Mouse (Mus musculus): Measurements from ENCODE around the gene Abcb7.

Abcb7 gene

DNA sequence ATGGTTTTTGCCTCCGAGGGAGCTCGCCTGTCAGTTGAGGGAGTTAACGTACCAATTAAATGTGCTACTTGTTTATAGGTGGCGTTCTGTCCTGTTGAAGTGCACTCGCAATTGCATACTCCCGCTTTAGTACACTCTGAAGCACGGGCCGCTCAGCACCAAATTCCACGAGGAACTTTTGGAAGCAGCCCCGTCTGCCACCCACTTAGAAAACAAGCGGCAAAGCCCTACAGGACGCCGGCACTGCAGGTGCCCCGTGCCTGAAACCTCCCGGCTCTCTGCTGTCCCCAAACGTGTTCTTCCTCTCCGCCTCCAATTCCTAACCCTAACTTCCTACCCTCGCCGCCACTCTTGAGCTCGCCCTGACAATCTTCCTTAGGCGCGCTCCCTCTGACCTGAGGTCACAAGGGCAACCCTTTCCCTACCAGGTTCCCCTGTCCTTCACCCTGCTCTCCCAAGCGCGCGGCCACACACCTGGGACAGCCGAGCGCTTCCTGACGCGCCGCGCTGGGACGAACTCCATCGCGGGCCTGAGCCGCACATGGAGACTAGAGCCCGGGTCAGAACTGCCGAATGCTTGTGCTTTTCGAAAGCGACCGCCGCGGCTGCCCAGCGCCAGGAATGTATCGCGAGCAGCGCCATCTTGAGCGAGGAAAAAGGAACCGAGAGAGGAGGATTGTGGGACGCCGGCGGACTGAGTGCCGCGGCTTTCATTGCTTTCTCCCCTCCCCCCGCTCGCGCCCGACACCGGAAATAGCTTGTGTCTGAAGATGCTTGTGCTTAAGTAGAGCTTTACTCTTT is at the start of gene Abcb7:
Abcb7 (minus strand) TSS at position 674 of the 801 bp plus-strand sequence.
- DNase-seq (ENCODE audit: low spot score), result peak; percentile 69

DNA sequence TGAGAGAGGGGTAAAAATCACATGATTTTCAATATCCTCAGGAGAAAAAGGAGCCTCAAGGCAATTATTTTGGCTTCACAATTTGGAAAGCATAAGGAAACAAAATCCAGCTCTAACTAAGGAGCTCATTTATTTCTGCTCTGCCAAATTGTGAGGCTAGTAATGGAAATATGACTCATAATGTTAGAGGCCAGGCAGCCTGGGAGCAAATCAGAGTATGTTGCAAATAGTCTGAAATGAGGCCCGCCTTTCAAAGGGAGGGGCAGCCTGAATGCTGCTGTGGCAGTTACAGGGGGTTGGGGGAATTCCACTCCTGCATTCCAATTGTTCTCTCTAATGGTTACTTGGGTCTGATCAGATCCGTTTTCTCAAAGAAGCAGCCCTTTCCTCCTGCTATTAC is 48.1 kb upstream of the Abcb7 start:
- no peak for DNase-seq (ENCODE audit: low spot score)

- no peak for DNase-seq (ENCODE audit: low spot score)
These were observed 38.8 kb upstream of the Abcb7 start for GRCm38 (mm10) chrX:104452433-104452832.

GRCm38 (mm10) chrX:104433456-104433855 is 19.8 kb upstream of the Abcb7 start:
- no peak for DNase-seq (ENCODE audit: low spot score)

DNA sequence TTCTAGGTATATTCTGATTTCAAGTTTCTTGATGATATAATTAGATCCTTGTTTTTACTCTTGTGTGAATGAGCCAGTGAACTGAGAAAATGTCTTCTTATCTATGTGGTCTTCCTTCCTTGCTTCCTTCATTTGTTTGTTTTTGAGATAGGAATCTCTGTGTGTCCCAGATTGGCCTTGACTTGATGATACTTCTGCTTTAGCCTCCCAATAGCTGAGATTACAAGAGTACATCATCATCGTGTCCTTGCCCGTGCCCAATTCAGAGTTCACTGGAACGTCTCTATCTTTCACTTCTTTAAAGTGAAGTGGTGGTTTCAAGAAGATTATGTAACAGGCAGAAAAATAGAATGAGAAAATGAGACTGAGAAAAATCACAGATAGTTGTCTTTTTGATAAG is 14.5 kb upstream of the Abcb7 start:
- no peak for DNase-seq (ENCODE audit: low spot score)

DNA sequence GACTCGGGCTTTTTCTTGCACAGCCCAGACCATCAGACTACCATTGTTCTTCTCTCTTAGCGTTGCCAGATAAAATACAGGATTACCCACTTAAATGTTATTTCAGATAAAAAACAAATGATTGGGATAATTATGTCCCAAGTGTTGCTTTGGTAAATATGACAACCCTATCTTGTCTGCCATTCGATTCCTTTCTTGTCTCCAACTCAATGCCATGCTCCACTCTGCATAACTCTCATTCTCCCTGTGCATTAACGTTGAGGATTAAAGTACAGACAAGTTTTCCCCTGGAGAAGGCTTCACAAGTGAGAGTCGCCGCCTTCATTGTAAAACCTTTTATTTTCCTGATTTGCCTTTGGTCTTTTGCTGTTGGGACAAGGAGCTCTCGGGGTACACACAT is 339 bp upstream of the Abcb7 start:
- no peak for DNase-seq (ENCODE audit: low spot score)

GRCm38 (mm10) chrX:104408137-104408536 is 5.5 kb downstream of the Abcb7 start:
- DNase-seq (ENCODE audit: low spot score), result no peak

- no peak for DNase-seq (ENCODE audit: low spot score)
These were observed 11.2 kb downstream of the Abcb7 start for GRCm38 (mm10) chrX:104402463-104402862.

DNA sequence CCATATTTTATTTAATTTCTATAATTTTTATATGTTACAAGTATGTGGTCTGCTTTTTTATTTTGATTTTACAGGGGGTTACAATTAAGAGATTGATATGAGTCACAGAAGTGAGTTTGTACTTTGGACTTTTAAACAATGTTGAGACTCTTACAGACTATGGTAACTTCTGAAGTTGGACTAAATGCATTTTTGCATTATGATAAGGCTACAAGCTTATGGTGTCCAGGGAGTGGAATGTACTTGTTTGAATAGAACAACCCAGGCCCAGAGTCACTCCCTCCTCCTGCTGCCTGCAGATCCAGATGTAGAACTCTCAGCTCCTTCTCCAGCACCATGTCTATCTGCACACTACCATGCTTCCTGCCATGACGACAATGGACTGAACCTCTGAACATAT is 12.5 kb downstream of the Abcb7 start:
- DNase-seq (ENCODE audit: low spot score), result no peak

DNA sequence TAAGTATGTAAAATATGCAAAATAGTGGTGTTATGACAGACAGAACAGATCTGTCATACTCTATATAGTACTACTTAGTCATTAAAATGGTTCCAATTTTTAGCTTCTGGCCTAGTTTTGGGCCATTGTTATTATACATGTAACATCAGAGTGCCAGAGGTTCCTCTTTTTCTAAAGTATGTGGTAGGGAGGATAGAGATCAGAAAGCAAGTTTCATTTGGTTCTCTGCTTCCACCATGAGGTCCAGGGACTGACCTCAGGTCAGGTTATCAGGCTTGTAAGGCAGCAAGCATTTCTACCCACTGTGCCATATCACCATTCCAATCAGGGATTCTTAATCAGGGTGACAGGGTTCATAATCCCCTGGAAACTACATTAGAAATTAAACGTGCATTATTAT is 16.1 kb downstream of the Abcb7 start:
- DNase-seq (ENCODE audit: low spot score), result no peak

- no peak for DNase-seq (ENCODE audit: low spot score)
These were observed 54.0 kb downstream of the Abcb7 start for GRCm38 (mm10) chrX:104359686-104360085.

DNA sequence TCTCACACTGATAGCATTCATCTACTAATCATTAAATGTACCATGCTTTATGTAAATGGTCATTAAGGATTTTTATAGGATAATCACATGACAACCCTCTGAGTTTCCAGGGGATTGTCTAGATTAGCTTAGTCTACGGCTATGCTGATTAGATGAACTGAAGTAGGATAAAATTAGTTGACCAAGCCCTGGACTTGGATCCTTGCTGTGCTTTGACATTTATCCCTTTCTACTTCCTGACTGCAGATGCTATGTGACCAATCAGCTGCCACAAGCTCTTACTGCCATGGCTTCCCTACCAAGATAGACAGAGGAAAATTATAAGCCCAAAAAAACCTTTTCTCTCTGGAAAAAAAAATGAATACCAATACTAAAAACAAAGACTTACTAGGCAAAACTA is 57.8 kb downstream of the Abcb7 start:
- DNase-seq (ENCODE audit: low spot score), result no peak

DNA sequence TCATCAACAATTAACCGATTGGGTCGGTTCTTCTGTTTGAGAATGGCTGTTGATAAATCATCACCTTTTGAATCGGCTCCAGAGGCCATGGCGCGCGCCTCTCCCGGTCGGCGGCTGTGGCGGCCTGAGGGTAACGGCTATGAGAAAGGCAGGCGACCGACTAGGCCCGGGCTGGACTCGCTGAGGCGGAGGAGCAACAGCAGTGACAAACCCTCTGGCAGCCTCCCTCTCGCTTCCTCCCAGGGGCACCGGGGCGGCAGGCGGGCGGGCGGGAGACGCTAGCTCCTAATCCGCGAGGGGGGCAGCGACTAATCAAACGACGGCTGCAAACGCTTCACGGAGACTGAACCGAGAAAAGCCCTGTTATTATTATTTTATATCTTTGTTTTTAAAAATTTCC is 65.5 kb downstream of the Abcb7 start:
- peak; percentile 5 for DNase-seq (ENCODE audit: low spot score)

- no peak for DNase-seq (ENCODE audit: low spot score)
These were observed 121.9 kb downstream of the Abcb7 start for GRCm38 (mm10) chrX:104291721-104292120.

DNA sequence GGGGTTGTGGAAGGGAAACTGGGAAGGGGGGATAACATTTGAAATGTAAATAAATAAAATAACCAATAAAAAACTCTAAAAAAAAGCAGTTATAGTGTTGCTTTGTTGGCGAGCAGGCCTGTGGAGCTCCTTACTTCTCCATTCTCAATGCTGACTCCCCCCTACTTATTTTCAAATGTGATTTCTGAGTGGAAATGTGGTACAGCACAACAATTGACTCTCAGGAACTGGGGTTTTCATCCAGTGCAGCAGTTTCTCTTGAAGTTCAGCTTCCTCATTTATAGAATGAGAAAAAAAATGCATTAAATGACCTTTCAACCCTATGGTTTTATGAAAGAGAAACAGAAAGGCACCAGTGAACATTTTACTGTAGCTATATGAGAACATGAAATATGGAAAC is 133.8 kb downstream of the Abcb7 start:
- no peak for DNase-seq (ENCODE audit: low spot score)

GRCm38 (mm10) chrX:104264371-104264770 is 149.3 kb downstream of the Abcb7 start:
- DNase-seq (ENCODE audit: low spot score), result no peak

GRCm38 (mm10) chrX:104262468-104262867 is 151.2 kb downstream of the Abcb7 start:
- DNase-seq (ENCODE audit: low spot score), result no peak

DNA sequence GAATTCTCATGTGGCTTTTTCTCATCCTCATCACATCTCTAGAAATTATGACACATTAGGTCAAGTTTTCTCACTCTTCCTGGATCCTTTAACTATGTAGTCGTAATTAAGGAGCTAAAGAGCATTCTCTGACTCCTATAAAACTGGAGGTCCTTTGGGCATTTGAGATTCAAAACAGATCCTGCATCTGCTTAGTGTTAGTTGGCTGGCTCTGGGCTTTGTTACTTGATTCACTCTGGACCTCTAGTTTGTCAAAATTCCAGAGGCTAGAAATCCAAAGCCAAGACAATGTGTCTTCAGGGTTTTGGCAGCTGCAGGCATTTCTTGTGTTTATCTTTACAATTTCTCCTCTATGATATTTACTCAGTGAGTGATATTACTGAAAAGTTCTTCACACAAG is 157.1 kb downstream of the Abcb7 start:
- no peak for DNase-seq (ENCODE audit: low spot score)
